ENCODE assay signal across 8 mouse cellular contexts in genomic region chr10:85387219-85388070, GRCm38 (mm10). TPM values are rescaled to one million over a fixed set of nuclear protein-coding genes. Genes with fewer than 3 reads are reported as not detected.
DNase-seq lines count a peak whose midpoint lies in the region; ATAC-seq and TF ChIP-seq lines count a peak whose summit lies in the region.

No protein-coding gene starts in this region.

- H3K9me3 ChIP-seq in embryonic facial prominence, embryonic 12.5 days = no peaks in the 10 kb centered on the region

- under 1% methylated on average over 78 of the region's 78 CpGs for WGBS in embryonic facial prominence, embryonic 12.5 days
- under 1% methylated on average over 78 of the region's 78 CpGs for WGBS in kidney, adult 2 months

- H3K4me1 ChIP-seq in embryonic facial prominence, embryonic 12.5 days = peaks cover 21% of the 10 kb centered on the region
- no peaks in the 10 kb centered on the region; the same call in 1 of the 2 replicates for H3K4me1 ChIP-seq in kidney, adult 2 months (ENCODE audit: control insufficient read depth, insufficient read depth, low read length)

- no peak for TF ChIP-seq POLR2A in kidney, adult 2 months (IDR thresholded peaks at IDR 0.05; ENCODE audit: low read depth, low read length)

- H3K4me3 ChIP-seq in embryonic facial prominence, embryonic 12.5 days = peak overlapping the region; percentile 62
- peak overlapping the region; percentile 70 for H3K4me3 ChIP-seq in kidney, adult 2 months (ENCODE audit: insufficient read depth, low read depth, low read length)

- H3K27me3 ChIP-seq in embryonic facial prominence, embryonic 12.5 days = peaks cover 10% of the 10 kb centered on the region; the same call in 1 of the 2 replicates
- no peaks in the 10 kb centered on the region for H3K27me3 ChIP-seq in kidney, adult 2 months (replicated peaks; ENCODE audit: control insufficient read depth, insufficient read depth, low read length)

- TF ChIP-seq CTCF in kidney, adult 2 months (conservative IDR thresholded peaks at IDR 0.05; ENCODE audit: insufficient read depth, insufficient read length, low read depth, low read length) = no peak

- H3K9ac ChIP-seq in embryonic facial prominence, embryonic 12.5 days = peak overlapping the region; percentile 74

- H3K4me2 ChIP-seq in embryonic facial prominence, embryonic 12.5 days (replicated peaks) = peak overlapping the region; percentile 92

- peak overlapping the region; percentile 65; the same call in 1 of the 2 replicates for H3K27ac ChIP-seq in embryonic facial prominence, embryonic 12.5 days
- H3K27ac ChIP-seq in kidney, adult 2 months (ENCODE audit: insufficient read depth, low read depth, low read length) = no peak overlapping the region

- peak; percentile 59 for DNase-seq in CD4-positive helper T cell, adult 2 months (ENCODE audit: low read depth, low spot score)
- peak; percentile 66 for DNase-seq in adrenal gland, postnatal 10 days
- peak; percentile 6 for DNase-seq in heart, adult 8-10 months (ENCODE audit: low spot score)
- peak; percentile 43 for DNase-seq in kidney, adult 2 months
- DNase-seq in liver = peak; percentile 8
- DNase-seq in naive thymus-derived CD4-positive, alpha-beta T cell, adult 2 months (ENCODE audit: low read depth) = peak; percentile 69
- peak; percentile 16 for DNase-seq in testis, postnatal 14 days (ENCODE audit: low spot score)

- ATAC-seq in embryonic facial prominence, embryonic 12.5 days (ENCODE audit: insufficient number of reproducible peaks, insufficient read depth, low FRiP score, low TSS enrichment) = peak; percentile 25; the same call in 1 of the 2 replicates

- no peaks in the 10 kb centered on the region for H3K36me3 ChIP-seq in embryonic facial prominence, embryonic 12.5 days
- H3K36me3 ChIP-seq in kidney, adult 2 months (ENCODE audit: control insufficient read depth, insufficient read depth, low read length) = no peaks in the 10 kb centered on the region

RNA-seq across cellular contexts. Expression of gene Btbd11, which starts 0.8 kb away (rescaled TPM):
- 1 to 10 TPM; 3.3 to 4.0 TPM for total RNA-seq in adrenal gland, postnatal 10 days (2021)
- 10.1 and 10.5 TPM in 2 replicates for polyA plus RNA-seq in embryonic facial prominence, embryonic 12.5 days (2016; fragmentation: Nextera tagmentation; extraction: Ambion mirVana)
- 1 to 10 TPM; 2.3 to 3.0 (median 2.9) TPM for total RNA-seq in heart, adult 8-10 months (2022)
- 3.9 and 4.1 TPM in 2 replicates for polyA plus RNA-seq in kidney, adult 2 months (2012; rRNA removed)

Comparison
In these comparisons a context has a peak if more than half of its experiments do, and no peak if none do; other contexts are left out.
1. DNase-seq: peak in every context shown above with its lines; median percentile 69 in naive thymus-derived CD4-positive, alpha-beta T cell, adult 2 months; 66 in adrenal gland, postnatal 10 days; 59 in CD4-positive helper T cell, adult 2 months; 43 in kidney, adult 2 months; 16 in testis, postnatal 14 days; 8 in liver; 6 in heart, adult 8-10 months.